Mouse (Mus musculus) hindbrain, embryonic 13.5 days (tissue): ENCODE measurements at regions not wholly inside any gene's neighbourhood (a gene's known extent, or its start where the extent isn't known, plus 50 kb on each side); places are given as distances from the start of the nearest gene placed in this dataset.

Source experiments
- ATAC-seq: fragments of 200-750 bp; cut with Nextera tagmentation; 2 replicates; pipeline ENCODE4 v1.8.0; 2017; ENCODE audit warnings: moderate TSS enrichment; ENCODE audit not compliant: low FRiP score
- H3K27ac ChIP-seq: fragments of 300-500 bp; sonication (generic); 2 replicates; pipeline ENCODE4 v1.5.1; 2015; ENCODE audit warnings: inconsistent platforms, mild to moderate bottlenecking, moderate library complexity
- H3K27me3 ChIP-seq: fragments of 300-500 bp; sonication (generic); 2 replicates; pipeline ENCODE4 v1.6.1; 2015; ENCODE audit warnings: mild to moderate bottlenecking, inconsistent platforms
- H3K36me3 ChIP-seq: fragments of 300-500 bp; sonication (generic); 2 replicates; pipeline ENCODE4 v1.6.1; 2015; ENCODE audit warnings: mild to moderate bottlenecking, inconsistent platforms
- H3K4me1 ChIP-seq: fragments of 300-500 bp; sonication (generic); replicated peaks from 2 replicates; pipeline ENCODE4 v1.6.1; 2015; ENCODE audit warnings: inconsistent platforms
- H3K4me2 ChIP-seq: fragments of 300-500 bp; sonication (generic); 2 replicates; pipeline ENCODE4 v1.6.1; 2015; ENCODE audit warnings: inconsistent platforms, mild to moderate bottlenecking, moderate library complexity
- H3K4me3 ChIP-seq: fragments of 300-500 bp; sonication (generic); 2 replicates; pipeline ENCODE4 v1.5.1; 2015; ENCODE audit warnings: mild to moderate bottlenecking, inconsistent platforms
- H3K9ac ChIP-seq: fragments of 300-500 bp; sonication (generic); 2 replicates; pipeline ENCODE4 v1.6.1; 2015; ENCODE audit warnings: mild to moderate bottlenecking, inconsistent platforms
- H3K9me3 ChIP-seq: fragments of 300-500 bp; sonication (generic); 2 replicates; pipeline ENCODE4 v1.6.1; 2016; ENCODE audit warnings: inconsistent platforms
- WGBS: fragments of 180-500 bp; shearing (Covaris S2); methylation state at CpG from one replicate; pipeline ENCODE4 v1.1.7; 2015; 5-methylcytosine and 5-hydroxymethylcytosine counted together

DNA sequence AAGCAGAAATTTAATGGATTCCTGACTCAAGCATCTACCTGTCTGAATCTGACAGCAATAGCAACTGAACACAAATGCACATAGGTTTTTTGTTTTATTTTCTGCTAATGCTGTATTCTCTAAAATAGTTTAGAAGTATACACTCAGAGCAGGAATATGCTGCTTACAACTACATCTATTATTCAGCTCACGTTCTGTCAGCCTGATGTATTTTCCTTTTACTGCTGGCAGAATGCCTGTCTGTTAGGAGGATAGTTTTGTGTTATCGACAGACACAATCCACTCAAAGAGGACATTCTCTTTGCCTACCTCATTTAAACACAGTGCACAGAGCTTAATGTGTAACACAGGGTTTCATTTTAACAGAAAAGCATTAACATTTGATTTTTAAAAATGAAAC lies 269.8 kb upstream of the Chrm3 start:
- WGBS = 63% methylated on average over 2 of the region's 2 CpGs
- ATAC-seq = no peak
- Histone ChIP-seq H3K9me3 (no peaks in the 10 kb centered on the region), H3K36me3 (no peaks in the 10 kb centered on the region), H3K4me1 (no peaks in the 10 kb centered on the region), H3K27ac (no peak overlapping the region), H3K27me3 (no peaks in the 10 kb centered on the region), H3K4me3 (no peak overlapping the region), H3K4me2 (no peak overlapping the region), H3K9ac (no peak overlapping the region)

GRCm38 (mm10) chr13:10619661-10620060 lies 259.0 kb upstream of the Chrm3 start:
- Histone ChIP-seq H3K27me3 (no peaks in the 10 kb centered on the region), H3K36me3 (no peaks in the 10 kb centered on the region), H3K27ac (no peak overlapping the region), H3K4me1 (no peaks in the 10 kb centered on the region), H3K9ac (no peak overlapping the region), H3K9me3 (no peaks in the 10 kb centered on the region), H3K4me2 (no peak overlapping the region), H3K4me3 (no peak overlapping the region)
- no peak for ATAC-seq

DNA sequence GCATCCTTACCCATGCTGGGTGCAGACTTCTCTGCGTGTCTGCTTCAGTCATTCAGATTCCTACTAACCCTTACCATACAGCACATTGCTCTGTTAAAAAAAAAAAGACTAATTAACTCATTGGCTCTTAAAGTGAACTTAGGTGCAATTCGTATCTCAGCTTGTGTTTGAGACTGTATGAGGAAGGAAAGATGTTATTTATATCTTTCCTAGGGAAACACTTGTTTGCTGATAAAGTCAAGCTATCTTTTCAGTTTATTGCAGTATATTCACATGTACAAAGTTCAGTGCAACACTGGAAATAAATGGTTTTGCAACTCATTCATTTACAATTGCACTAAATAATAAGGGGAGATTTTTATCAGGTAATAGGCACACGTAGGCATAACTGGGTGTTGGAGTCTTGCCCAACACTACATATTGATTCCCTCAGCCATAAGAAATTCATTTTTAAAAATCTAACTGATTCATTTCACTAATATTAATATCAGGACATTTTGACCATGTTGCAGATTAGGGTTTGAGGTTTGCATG lies 257.8 kb upstream of the Chrm3 start:
- Histone ChIP-seq H3K4me2 (no peak overlapping the region), H3K36me3 (no peaks in the 10 kb centered on the region)
- 88% methylated on average over 3 of the region's 3 CpGs for WGBS

GRCm38 (mm10) chr13:10574951-10575350 lies 214.3 kb upstream of the Chrm3 start:
- no peak overlapping the region for H3K4me3 ChIP-seq
- no peaks in the 10 kb centered on the region for H3K9me3 ChIP-seq
- ATAC-seq = no peak
- 69% methylated on average over 5 of the region's 5 CpGs for WGBS
- H3K4me2 ChIP-seq = no peak overlapping the region
- no peaks in the 10 kb centered on the region for H3K4me1 ChIP-seq
- no peaks in the 10 kb centered on the region for H3K36me3 ChIP-seq
- H3K9ac ChIP-seq = no peak overlapping the region
- H3K27ac ChIP-seq = no peak overlapping the region
- no peaks in the 10 kb centered on the region for H3K27me3 ChIP-seq

More for the DNA sequence above, 257.8 kb upstream of the Chrm3 start:
- H3K9ac ChIP-seq = no peak overlapping the region
- no peaks in the 10 kb centered on the region for H3K9me3 ChIP-seq
- H3K27me3 ChIP-seq = no peaks in the 10 kb centered on the region
- ATAC-seq = no peak
- H3K27ac ChIP-seq = no peak overlapping the region
- no peak overlapping the region for H3K4me3 ChIP-seq
- no peaks in the 10 kb centered on the region for H3K4me1 ChIP-seq

DNA sequence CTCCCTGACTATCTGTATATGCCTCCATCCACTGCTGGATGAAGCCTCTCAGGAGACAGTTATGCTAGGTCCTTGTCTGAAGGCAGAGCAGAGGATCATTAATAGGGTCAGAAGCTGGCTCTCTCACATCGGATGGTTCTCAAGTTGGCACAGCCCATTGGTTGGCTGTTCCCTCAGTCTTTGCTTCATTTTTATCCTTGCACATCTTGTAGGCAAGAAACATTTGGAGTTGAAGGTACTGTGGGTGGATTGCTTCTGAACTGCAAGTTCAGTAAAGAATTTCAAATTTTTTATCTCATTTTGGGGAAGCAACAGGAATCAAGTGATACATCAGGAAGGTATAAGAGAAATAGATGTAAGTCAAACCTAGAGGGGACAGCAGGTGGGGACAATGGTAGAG lies 206.2 kb upstream of the Chrm3 start:
- no peaks in the 10 kb centered on the region for H3K9me3 ChIP-seq
- H3K4me1 ChIP-seq = no peaks in the 10 kb centered on the region
- H3K4me2 ChIP-seq = no peak overlapping the region
- H3K36me3 ChIP-seq = no peaks in the 10 kb centered on the region
- whole genome bisulfite sequencing = 90% methylated on average over 1 of the region's 1 CpGs
- H3K27me3 ChIP-seq = no peaks in the 10 kb centered on the region
- H3K27ac ChIP-seq = no peak overlapping the region
- ATAC-seq = no peak
- H3K4me3 ChIP-seq = no peak overlapping the region
- H3K9ac ChIP-seq = no peak overlapping the region

GRCm38 (mm10) chr13:10557559-10557958 lies 196.9 kb upstream of the Chrm3 start:
- H3K27me3 ChIP-seq = no peaks in the 10 kb centered on the region
- H3K27ac ChIP-seq = no peak overlapping the region
- no peaks in the 10 kb centered on the region for H3K4me1 ChIP-seq
- WGBS = 70% methylated on average over 1 of the region's 1 CpGs
- no peak overlapping the region for H3K9ac ChIP-seq
- no peaks in the 10 kb centered on the region for H3K9me3 ChIP-seq
- ATAC-seq = no peak
- H3K36me3 ChIP-seq = no peaks in the 10 kb centered on the region
- H3K4me2 ChIP-seq = no peak overlapping the region
- H3K4me3 ChIP-seq = no peak overlapping the region

DNA sequence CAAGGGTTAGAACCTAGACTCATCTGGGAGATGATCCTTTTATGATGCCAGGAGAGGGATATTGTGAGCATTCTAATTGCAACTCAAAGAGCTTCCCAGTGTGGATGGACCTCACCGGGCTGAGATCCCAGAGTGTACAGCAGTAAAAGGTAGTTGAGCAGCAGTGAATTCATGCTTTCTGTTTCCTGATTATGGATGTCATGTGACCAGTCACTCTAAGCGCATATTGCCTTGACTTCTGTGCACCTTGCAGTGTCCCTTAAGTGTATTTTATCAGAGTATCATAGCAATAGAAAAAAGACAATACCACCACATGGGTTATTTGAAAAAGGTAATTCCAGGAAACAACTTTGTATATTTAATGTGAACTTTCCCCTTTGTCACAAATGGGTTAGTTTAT lies 193.9 kb upstream of the Chrm3 start:
- H3K27ac ChIP-seq = no peak overlapping the region
- no peaks in the 10 kb centered on the region for H3K9me3 ChIP-seq
- no peaks in the 10 kb centered on the region for H3K27me3 ChIP-seq
- WGBS = 82% methylated on average over 2 of the region's 2 CpGs
- no peaks in the 10 kb centered on the region for H3K4me1 ChIP-seq
- no peak for ATAC-seq
- no peak overlapping the region for H3K4me3 ChIP-seq
- H3K36me3 ChIP-seq = no peaks in the 10 kb centered on the region
- no peak overlapping the region for H3K9ac ChIP-seq
- H3K4me2 ChIP-seq = no peak overlapping the region

DNA sequence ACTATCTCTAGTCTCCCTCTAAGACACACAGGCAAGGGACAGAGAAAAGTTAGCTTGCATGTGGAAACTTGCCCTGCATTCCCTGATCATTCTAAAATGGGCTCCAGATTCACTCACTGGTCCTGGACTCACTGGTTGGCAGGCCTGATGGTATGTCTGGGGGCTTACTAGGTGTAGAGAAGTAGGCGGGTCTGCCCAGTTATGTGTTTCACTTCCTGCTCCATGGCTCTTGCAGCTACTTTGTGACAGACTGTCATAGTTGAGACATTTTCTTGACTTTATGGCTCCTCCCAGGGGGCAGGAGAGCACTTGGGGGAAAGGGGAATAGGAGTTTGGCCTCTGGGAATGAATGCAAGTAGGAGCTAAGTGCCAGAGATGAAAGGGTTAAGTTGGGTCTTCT lies 182.1 kb upstream of the Chrm3 start:
- 93% methylated on average over 1 of the region's 1 CpGs for WGBS
- H3K4me1 ChIP-seq = no peaks in the 10 kb centered on the region
- H3K9me3 ChIP-seq = no peaks in the 10 kb centered on the region
- no peaks in the 10 kb centered on the region for H3K27me3 ChIP-seq
- H3K36me3 ChIP-seq = no peaks in the 10 kb centered on the region
- H3K4me2 ChIP-seq = no peak overlapping the region
- H3K4me3 ChIP-seq = no peak overlapping the region
- H3K27ac ChIP-seq = no peak overlapping the region
- H3K9ac ChIP-seq = no peak overlapping the region
- no peak for ATAC-seq

DNA sequence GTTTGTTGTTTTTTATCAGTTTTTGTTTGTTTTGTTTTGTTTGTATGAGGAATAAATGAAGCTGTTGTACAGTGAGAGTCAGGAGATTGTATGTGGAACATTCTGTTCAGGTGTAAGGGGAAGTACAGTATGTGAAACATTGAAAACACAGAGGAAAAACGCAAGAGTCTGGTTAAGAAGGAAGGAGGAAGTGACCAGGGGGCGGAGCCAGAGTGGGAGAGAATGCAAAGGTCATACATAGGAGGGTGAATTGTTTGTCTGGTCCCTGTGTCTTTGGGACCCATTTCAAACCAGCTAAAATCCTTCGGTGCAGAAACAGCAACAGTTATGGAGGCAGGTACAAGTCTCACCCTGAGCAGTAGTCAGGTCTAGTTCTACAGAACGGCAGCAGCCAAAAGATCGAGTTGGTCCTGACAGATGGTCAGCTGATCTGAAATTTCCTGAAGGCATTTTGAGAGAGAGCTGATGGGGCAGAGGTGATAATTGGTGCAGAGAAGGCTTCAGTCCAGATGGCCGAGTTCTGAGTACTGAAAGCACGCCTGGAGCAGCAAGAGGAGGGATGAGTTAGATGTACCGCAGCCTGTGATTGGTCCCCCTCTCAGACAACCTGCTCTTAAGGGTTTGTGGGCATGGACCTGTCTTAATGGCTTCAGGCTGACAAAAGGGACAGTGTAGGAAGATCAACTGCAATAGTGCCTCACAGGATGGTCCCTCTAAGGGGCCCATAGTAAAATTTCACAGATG lies 179.7 kb upstream of the Chrm3 start:
- no peak overlapping the region for H3K4me2 ChIP-seq
- no peak overlapping the region for H3K4me3 ChIP-seq
- H3K9me3 ChIP-seq = no peaks in the 10 kb centered on the region
- ATAC-seq = no peak
- H3K27ac ChIP-seq = no peak overlapping the region
- no peaks in the 10 kb centered on the region for H3K27me3 ChIP-seq
- H3K9ac ChIP-seq = no peak overlapping the region
- H3K36me3 ChIP-seq = no peaks in the 10 kb centered on the region
- 87% methylated on average over 8 of the region's 8 CpGs for WGBS
- no peaks in the 10 kb centered on the region for H3K4me1 ChIP-seq

GRCm38 (mm10) chr13:10538927-10539326 lies 178.3 kb upstream of the Chrm3 start:
- H3K4me1 ChIP-seq = no peaks in the 10 kb centered on the region
- H3K27me3 ChIP-seq = no peaks in the 10 kb centered on the region
- no peak overlapping the region for H3K4me3 ChIP-seq
- H3K9ac ChIP-seq = no peak overlapping the region
- no peak overlapping the region for H3K4me2 ChIP-seq
- WGBS = 77% methylated on average over 4 of the region's 4 CpGs
- no peak for ATAC-seq
- no peak overlapping the region for H3K27ac ChIP-seq
- no peaks in the 10 kb centered on the region for H3K36me3 ChIP-seq
- no peaks in the 10 kb centered on the region for H3K9me3 ChIP-seq

- Histone ChIP-seq H3K36me3 (no peaks in the 10 kb centered on the region), H3K27ac (no peak overlapping the region), H3K4me1 (no peaks in the 10 kb centered on the region), H3K9me3 (no peaks in the 10 kb centered on the region), H3K27me3 (no peaks in the 10 kb centered on the region), H3K4me3 (no peak overlapping the region), H3K4me2 (no peak overlapping the region), H3K9ac (no peak overlapping the region)
- WGBS = 84% methylated on average over 2 of the region's 2 CpGs
- no peak for ATAC-seq
Observed at GRCm38 (mm10) chr13:10527251-10527650, 166.6 kb upstream of the Chrm3 start.

GRCm38 (mm10) chr13:10526470-10527207 lies 166.0 kb upstream of the Chrm3 start:
- WGBS = 74% methylated on average over 5 of the region's 5 CpGs
- Histone ChIP-seq H3K27me3 (no peaks in the 10 kb centered on the region), H3K9ac (no peak overlapping the region), H3K27ac (no peak overlapping the region), H3K36me3 (no peaks in the 10 kb centered on the region), H3K4me3 (no peak overlapping the region), H3K4me2 (no peak overlapping the region), H3K9me3 (no peaks in the 10 kb centered on the region), H3K4me1 (no peaks in the 10 kb centered on the region)
- ATAC-seq = no peak

DNA sequence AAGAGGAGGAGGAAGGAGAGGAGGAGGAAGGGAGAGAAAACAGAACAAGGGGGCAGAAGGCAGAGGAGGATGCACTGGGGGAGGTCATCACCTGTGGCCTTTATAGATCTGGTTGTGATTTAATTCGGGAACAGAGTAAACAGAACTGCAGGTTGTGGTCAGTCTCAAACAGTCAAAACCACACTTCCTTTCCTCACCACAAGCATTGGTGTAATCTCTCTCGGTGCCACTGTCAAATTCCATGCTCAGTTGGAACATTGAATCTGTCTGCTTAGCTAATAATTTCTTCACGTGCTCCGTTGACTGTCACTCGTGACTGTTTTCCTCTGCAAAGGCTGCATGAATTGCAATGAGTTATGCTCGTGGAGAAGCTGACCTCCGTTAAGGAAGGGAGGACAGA lies 143.6 kb upstream of the Chrm3 start:
- Histone ChIP-seq H3K4me1 (no peaks in the 10 kb centered on the region), H3K4me3 (no peak overlapping the region), H3K4me2 (no peak overlapping the region), H3K9me3 (no peaks in the 10 kb centered on the region), H3K27ac (no peak overlapping the region), H3K9ac (no peak overlapping the region), H3K36me3 (no peaks in the 10 kb centered on the region), H3K27me3 (no peaks in the 10 kb centered on the region)
- 47% methylated on average over 7 of the region's 7 CpGs for WGBS
- no peak for ATAC-seq
